Mouse (Mus musculus): ENCODE data around the gene Ttc30a2.

Ttc30a2 gene

GRCm38 (mm10) chr2:75929786-75930444, 48.1 kb downstream of the Ttc30a2 start:
- no peak for DNase-seq (ENCODE audit: extremely low read depth, low read depth)

- DNase-seq (ENCODE audit: extremely low read depth, low read depth): no peak
Measured at GRCm38 (mm10) chr2:75929141-75929540, 48.8 kb downstream of the Ttc30a2 start.

DNA sequence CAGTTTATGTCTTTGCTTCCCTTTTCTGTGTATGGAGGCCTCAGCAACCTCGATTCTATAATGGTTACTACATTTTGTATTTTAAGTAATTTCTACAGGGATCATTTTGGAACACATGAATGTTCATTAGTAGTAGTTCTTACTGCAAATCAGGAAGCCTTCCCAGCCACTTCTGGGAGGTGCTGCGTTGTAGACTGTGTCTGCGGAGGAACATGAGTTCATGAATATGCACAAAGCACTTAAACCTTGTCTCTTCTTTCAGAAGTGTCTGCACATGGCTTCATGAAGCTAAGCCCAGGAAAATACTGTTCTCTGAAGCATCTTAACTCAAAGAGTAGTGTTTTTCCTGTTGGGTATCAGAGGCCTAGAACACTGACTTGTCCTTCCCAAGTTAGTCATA, 50.0 kb downstream of the Ttc30a2 start:
- DNase-seq (ENCODE audit: extremely low read depth, low read depth): no peak

GRCm38 (mm10) chr2:75926061-75926460, 51.9 kb downstream of the Ttc30a2 start:
- no peak for DNase-seq (ENCODE audit: extremely low read depth, low read depth)

All from MEL-GATA-1-ER (cell line).